Mouse (Mus musculus) urinary bladder, postnatal 25 days (tissue): ENCODE measurements around the gene Ppp6r2.

Experiments
- DNase-seq: peaks from one replicate; pipeline ENCODE4 v3.0.0; 2022; ENCODE audit warnings: low spot score

Ppp6r2 gene

GRCm38 (mm10) chr15:89309962-89310498 lies 98.7 kb downstream of the Ppp6r2 start:
- no peak for DNase-seq

GRCm38 (mm10) chr15:89313359-89313758 lies 102.0 kb downstream of the Ppp6r2 start:
- no peak for DNase-seq

- no peak for DNase-seq
These were observed 102.8 kb downstream of the Ppp6r2 start for GRCm38 (mm10) chr15:89314107-89314506.

- peak; percentile 23 for DNase-seq
These were observed 103.3 kb downstream of the Ppp6r2 start for GRCm38 (mm10) chr15:89314511-89315189.

GRCm38 (mm10) chr15:89315190-89315731 lies 103.9 kb downstream of the Ppp6r2 start, which contains the start of gene Sbf1:
Gene Sbf1, minus strand, starts transcription at chr15:89315311.
- DNase-seq: peak; percentile 96

- no peak for DNase-seq
These were observed 104.8 kb downstream of the Ppp6r2 start for GRCm38 (mm10) chr15:89316146-89316545.

- DNase-seq: no peak
These were observed 109.9 kb downstream of the Ppp6r2 start for GRCm38 (mm10) chr15:89321264-89321663.

GRCm38 (mm10) chr15:89322670-89323522 lies 111.5 kb downstream of the Ppp6r2 start, which contains the start of gene Adm2:
Gene Adm2, plus strand, starts transcription at chr15:89322720.
- DNase-seq: no peak

GRCm38 (mm10) chr15:89323656-89324055 lies 112.3 kb downstream of the Ppp6r2 start:
- no peak for DNase-seq

GRCm38 (mm10) chr15:89326441-89326840 lies 115.1 kb downstream of the Ppp6r2 start:
- no peak for DNase-seq

- DNase-seq: no peak
These were observed 122.9 kb downstream of the Ppp6r2 start, which contains the start of gene Miox for GRCm38 (mm10) chr15:89334271-89334670. Gene Miox, plus strand, starts transcription at chr15:89334398.

GRCm38 (mm10) chr15:89334774-89335537 lies 123.6 kb downstream of the Ppp6r2 start:
- no peak for DNase-seq

- DNase-seq: no peak
These were observed 125.1 kb downstream of the Ppp6r2 start for GRCm38 (mm10) chr15:89336422-89336821.
